Mouse (Mus musculus) ES-Bruce4 (cell line): ENCODE measurements around the gene Obsl1.

Experiments used
- CTCF ChIP-seq: IDR thresholded peaks from one replicate; pipeline ENCODE4 v1.8.1; 2011; ENCODE audit warnings: low read depth, low read length
- POLR2A ChIP-seq: IDR thresholded peaks from one replicate; pipeline ENCODE4 v1.8.1; 2011; ENCODE audit warnings: low read length; ENCODE audit not compliant: insufficient read depth

DNA sequence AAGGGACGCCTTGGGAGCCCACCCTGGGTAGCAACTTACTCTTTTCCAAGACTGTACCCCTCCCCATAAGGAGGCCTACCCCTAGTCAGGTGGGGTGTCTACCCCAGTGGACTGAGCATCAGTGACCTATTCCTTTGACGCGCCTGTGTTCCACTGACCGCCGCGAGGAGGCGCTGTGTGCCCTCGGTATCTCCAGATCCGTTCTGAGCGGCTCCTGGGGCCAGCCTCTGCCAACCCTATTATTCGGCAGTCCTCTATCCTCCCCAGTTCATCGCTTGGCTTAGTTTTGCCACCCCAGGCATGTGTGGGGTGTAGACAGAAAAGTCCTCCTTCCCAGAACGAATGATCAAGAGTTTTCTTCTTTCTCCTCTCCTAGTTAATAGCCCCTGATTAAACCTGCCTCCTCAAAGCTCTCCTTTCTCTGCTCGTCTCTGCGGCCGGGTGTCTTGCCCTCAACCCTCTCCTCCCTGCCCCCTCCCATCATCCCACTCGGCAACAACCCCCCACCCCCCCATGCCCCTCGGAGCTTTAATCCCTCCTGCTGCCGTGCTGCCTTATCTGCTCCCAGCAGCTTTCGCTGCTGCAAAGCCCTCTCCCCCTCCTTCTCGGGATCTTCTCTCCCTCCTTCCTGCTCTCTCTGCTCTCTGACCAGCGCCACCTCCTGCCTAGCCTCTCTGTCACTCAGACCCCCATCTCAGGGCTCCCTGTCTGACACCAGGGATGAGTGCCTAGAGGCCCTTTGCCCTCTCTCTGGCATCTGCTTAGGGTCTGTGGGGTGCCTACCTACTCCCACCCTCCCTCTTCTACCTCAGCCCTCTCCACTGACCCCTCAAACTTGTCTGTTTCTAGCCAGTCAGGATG lies 60.3 kb downstream of the Obsl1 start:
- TF ChIP-seq POLR2A (no peak), CTCF (peak; percentile 92)
